Mouse (Mus musculus) neural tube, embryonic 15.5 days (tissue): ENCODE results near the gene Pptc7. TPM values are rescaled to one million over a fixed set of nuclear protein-coding genes. Genes with fewer than 3 reads are reported as not detected.

Source experiments
- ATAC-seq: fragments of 200-750 bp; cut with Nextera tagmentation; 2 replicates; pipeline ENCODE4 v1.8.0; 2017; ENCODE audit warnings: mild to moderate bottlenecking, moderate TSS enrichment, moderate library complexity; ENCODE audit not compliant: low FRiP score
- H3K27ac ChIP-seq: fragments of 300-500 bp; sonication (generic); replicated peaks from 2 replicates; pipeline ENCODE4 v1.5.1; 2015; ENCODE audit warnings: mild to moderate bottlenecking, inconsistent platforms
- H3K27me3 ChIP-seq: fragments of 300-500 bp; sonication (generic); replicated peaks from 2 replicates; pipeline ENCODE4 v1.6.1; 2015; ENCODE audit warnings: inconsistent platforms
- H3K36me3 ChIP-seq: fragments of 300-500 bp; sonication (generic); 2 replicates; pipeline ENCODE4 v1.6.1; 2015; ENCODE audit warnings: inconsistent platforms
- H3K4me1 ChIP-seq: fragments of 300-500 bp; sonication (generic); 2 replicates; pipeline ENCODE4 v1.6.1; 2015; ENCODE audit warnings: inconsistent platforms
- H3K4me2 ChIP-seq: fragments of 300-500 bp; sonication (generic); 2 replicates; pipeline ENCODE4 v1.6.1; 2015; ENCODE audit warnings: inconsistent platforms, mild to moderate bottlenecking, moderate library complexity
- H3K4me3 ChIP-seq: fragments of 300-500 bp; sonication (generic); replicated peaks from 2 replicates; pipeline ENCODE4 v1.5.1; 2015; ENCODE audit warnings: mild to moderate bottlenecking, inconsistent platforms
- H3K9ac ChIP-seq: fragments of 300-500 bp; sonication (generic); replicated peaks from 2 replicates; pipeline ENCODE4 v1.6.1; 2015; ENCODE audit warnings: mild to moderate bottlenecking, inconsistent platforms
- H3K9me3 ChIP-seq: fragments of 300-500 bp; sonication (generic); replicated peaks from 2 replicates; pipeline ENCODE4 v1.6.1; 2016; ENCODE audit warnings: inconsistent platforms
- WGBS: fragments of 180-500 bp; shearing (Covaris S2); methylation state at CpG from one replicate; pipeline ENCODE4 v1.1.7; 2015; ENCODE audit warnings: mixed read lengths; 5-methylcytosine and 5-hydroxymethylcytosine counted together
- polyA plus RNA-seq: library from polyadenylated mRNA; unstranded; fragments of >200 nt; fragmentation: Nextera tagmentation; extraction: Ambion mirVana; gene quantifications from 2 replicates; pipeline ENCODE4 v1.2.1, GENCODE M21; 2015

The Pptc7 gene
- polyA plus RNA-seq, 1 experiment from 2014 or later = 8.7 TPM

- no peak for ATAC-seq
- H3K27me3 ChIP-seq = no peaks in the 10 kb centered on the region
- no peak overlapping the region for H3K27ac ChIP-seq
- 71% methylated on average over 12 of the region's 12 CpGs for whole genome bisulfite sequencing
- no peak overlapping the region for H3K4me3 ChIP-seq
- H3K36me3 ChIP-seq = no peaks in the 10 kb centered on the region
- no peak overlapping the region for H3K9ac ChIP-seq
- H3K4me2 ChIP-seq = no peak overlapping the region
- H3K4me1 ChIP-seq = peaks cover 3% of the 10 kb centered on the region; the same call in 1 of the 2 replicates
- no peaks in the 10 kb centered on the region for H3K9me3 ChIP-seq
These were observed 15.1 kb upstream of the Pptc7 start for GRCm38 (mm10) chr5:122268858-122269604.

GRCm38 (mm10) chr5:122272821-122273220, 11.3 kb upstream of the Pptc7 start:
- no peak for ATAC-seq
- Histone ChIP-seq H3K4me2 (no peak overlapping the region), H3K4me3 (no peak overlapping the region), H3K4me1 (no peaks in the 10 kb centered on the region), H3K27ac (no peak overlapping the region), H3K9ac (no peak overlapping the region), H3K9me3 (no peaks in the 10 kb centered on the region), H3K27me3 (no peaks in the 10 kb centered on the region), H3K36me3 (no peaks in the 10 kb centered on the region)
- 91% methylated on average over 5 of the region's 5 CpGs for WGBS

- H3K4me3 ChIP-seq = no peak overlapping the region
- H3K9ac ChIP-seq = no peak overlapping the region
- ATAC-seq = no peak
- no peaks in the 10 kb centered on the region for H3K9me3 ChIP-seq
- H3K4me1 ChIP-seq = no peaks in the 10 kb centered on the region
- H3K4me2 ChIP-seq = no peak overlapping the region
- H3K27ac ChIP-seq = no peak overlapping the region
- H3K27me3 ChIP-seq = no peaks in the 10 kb centered on the region; the same call in 1 of the 2 replicates
- 28% methylated on average over 5 of the region's 5 CpGs for WGBS
- H3K36me3 ChIP-seq = no peaks in the 10 kb centered on the region
These were observed 9.4 kb upstream of the Pptc7 start for GRCm38 (mm10) chr5:122274785-122275184.

GRCm38 (mm10) chr5:122278946-122279345, 5.2 kb upstream of the Pptc7 start:
- no peak overlapping the region for H3K4me3 ChIP-seq
- no peaks in the 10 kb centered on the region; the same call in 1 of the 2 replicates for H3K27me3 ChIP-seq
- H3K27ac ChIP-seq = no peak overlapping the region
- no peaks in the 10 kb centered on the region for H3K9me3 ChIP-seq
- 78% methylated on average over 7 of the region's 7 CpGs for WGBS
- peaks cover 5% of the 10 kb centered on the region for H3K4me1 ChIP-seq
- no peaks in the 10 kb centered on the region for H3K36me3 ChIP-seq
- ATAC-seq = no peak
- no peak overlapping the region for H3K4me2 ChIP-seq
- H3K9ac ChIP-seq = no peak overlapping the region

- Histone ChIP-seq H3K27me3 (no peaks in the 10 kb centered on the region; the same call in 1 of the 2 replicates), H3K9me3 (no peaks in the 10 kb centered on the region), H3K4me3 (no peak overlapping the region), H3K9ac (no peak overlapping the region), H3K27ac (no peak overlapping the region), H3K4me1 (peaks cover 5% of the 10 kb centered on the region), H3K4me2 (no peak overlapping the region), H3K36me3 (no peaks in the 10 kb centered on the region)
- ATAC-seq = no peak
- whole genome bisulfite sequencing = 87% methylated on average over 12 of the region's 12 CpGs
These were observed 4.3 kb upstream of the Pptc7 start for GRCm38 (mm10) chr5:122279799-122280421.

GRCm38 (mm10) chr5:122280422-122280826, 3.7 kb upstream of the Pptc7 start:
- Histone ChIP-seq H3K9me3 (no peaks in the 10 kb centered on the region), H3K4me1 (peaks cover 9% of the 10 kb centered on the region), H3K4me2 (0 out of 2 replicates have a peak overlapping the region, but pooled peaks have one; percentile 20), H3K27ac (no peak overlapping the region), H3K9ac (no peak overlapping the region), H3K27me3 (no peaks in the 10 kb centered on the region; the same call in 1 of the 2 replicates), H3K36me3 (no peaks in the 10 kb centered on the region), H3K4me3 (no peak overlapping the region)
- ATAC-seq = no peak
- WGBS = 47% methylated on average over 6 of the region's 6 CpGs

GRCm38 (mm10) chr5:122280827-122281462, 3.2 kb upstream of the Pptc7 start:
- no peak overlapping the region for H3K27ac ChIP-seq
- ATAC-seq = no peak
- no peaks in the 10 kb centered on the region; the same call in 1 of the 2 replicates for H3K27me3 ChIP-seq
- H3K4me3 ChIP-seq = no peak overlapping the region
- peaks cover 14% of the 10 kb centered on the region for H3K4me1 ChIP-seq
- H3K36me3 ChIP-seq = no peaks in the 10 kb centered on the region
- H3K9me3 ChIP-seq = no peaks in the 10 kb centered on the region
- WGBS = 47% methylated on average over 19 of the region's 19 CpGs
- no peak overlapping the region for H3K9ac ChIP-seq
- H3K4me2 ChIP-seq = peak overlapping the region; percentile 20; the same call in 1 of the 2 replicates

- 19% methylated on average over 2 of the region's 2 CpGs for WGBS
- Histone ChIP-seq H3K4me1 (peaks cover 32% of the 10 kb centered on the region), H3K4me2 (peak overlapping the region; percentile 94), H3K4me3 (peak overlapping the region; percentile 91), H3K27ac (no peak overlapping the region), H3K9me3 (no peaks in the 10 kb centered on the region), H3K9ac (no peak overlapping the region), H3K27me3 (no peaks in the 10 kb centered on the region; the same call in 1 of the 2 replicates), H3K36me3 (0 out of 2 replicates have a peak, but pooled peaks cover 4% of the 10 kb centered on the region)
- ATAC-seq = no peak
These were observed 360 bp upstream of the Pptc7 start for GRCm38 (mm10) chr5:122283828-122284182.

GRCm38 (mm10) chr5:122285029-122285766, 1.0 kb downstream of the Pptc7 start:
- H3K4me3 ChIP-seq = peak overlapping the region; percentile 91
- peak overlapping the region; percentile 93 for H3K9ac ChIP-seq
- H3K36me3 ChIP-seq = 0 out of 2 replicates have a peak, but pooled peaks cover 4% of the 10 kb centered on the region
- no peaks in the 10 kb centered on the region for H3K27me3 ChIP-seq
- peak; percentile 56 for ATAC-seq
- WGBS = under 1% methylated on average over 34 of the region's 34 CpGs
- H3K9me3 ChIP-seq = no peaks in the 10 kb centered on the region
- peak overlapping the region; percentile 93 for H3K27ac ChIP-seq
- H3K4me1 ChIP-seq = peaks cover 32% of the 10 kb centered on the region
- peak overlapping the region; percentile 94 for H3K4me2 ChIP-seq

GRCm38 (mm10) chr5:122285767-122286150, 1.6 kb downstream of the Pptc7 start:
- Histone ChIP-seq H3K9ac (peak overlapping the region; percentile 93), H3K4me3 (peak overlapping the region; percentile 91)

GRCm38 (mm10) chr5:122286191-122286590, 2.0 kb downstream of the Pptc7 start:
- no peak for ATAC-seq
- peak overlapping the region; percentile 91; the same call in 1 of the 2 replicates for H3K4me3 ChIP-seq
- H3K27me3 ChIP-seq = no peaks in the 10 kb centered on the region
- peaks cover 30% of the 10 kb centered on the region for H3K4me1 ChIP-seq
- WGBS = 86% methylated on average over 10 of the region's 10 CpGs
- 0 out of 2 replicates have a peak, but pooled peaks cover 4% of the 10 kb centered on the region for H3K36me3 ChIP-seq
- no peaks in the 10 kb centered on the region for H3K9me3 ChIP-seq
- H3K4me2 ChIP-seq = peak overlapping the region; percentile 94
- no peak overlapping the region for H3K27ac ChIP-seq
- no peak overlapping the region for H3K9ac ChIP-seq

More at GRCm38 (mm10) chr5:122285767-122286150, 1.6 kb downstream of the Pptc7 start:
- Histone ChIP-seq H3K4me1 (peaks cover 30% of the 10 kb centered on the region), H3K9me3 (no peaks in the 10 kb centered on the region), H3K27me3 (no peaks in the 10 kb centered on the region), H3K27ac (no peak overlapping the region), H3K36me3 (0 out of 2 replicates have a peak, but pooled peaks cover 4% of the 10 kb centered on the region), H3K4me2 (peak overlapping the region; percentile 94)
- ATAC-seq = no peak
- 53% methylated on average over 7 of the region's 7 CpGs for WGBS
